Mouse (Mus musculus) lung, postnatal 14 days (tissue): Measurements from ENCODE around the gene Klhdc8b.
A peak's percentile ranks its signal among the peaks of the same experiment; 100 is the strongest.

ENCODE experiments used
- DNase-seq: peaks from one replicate; pipeline ENCODE4 v3.0.0; 2021

Klhdc8b gene

DNA sequence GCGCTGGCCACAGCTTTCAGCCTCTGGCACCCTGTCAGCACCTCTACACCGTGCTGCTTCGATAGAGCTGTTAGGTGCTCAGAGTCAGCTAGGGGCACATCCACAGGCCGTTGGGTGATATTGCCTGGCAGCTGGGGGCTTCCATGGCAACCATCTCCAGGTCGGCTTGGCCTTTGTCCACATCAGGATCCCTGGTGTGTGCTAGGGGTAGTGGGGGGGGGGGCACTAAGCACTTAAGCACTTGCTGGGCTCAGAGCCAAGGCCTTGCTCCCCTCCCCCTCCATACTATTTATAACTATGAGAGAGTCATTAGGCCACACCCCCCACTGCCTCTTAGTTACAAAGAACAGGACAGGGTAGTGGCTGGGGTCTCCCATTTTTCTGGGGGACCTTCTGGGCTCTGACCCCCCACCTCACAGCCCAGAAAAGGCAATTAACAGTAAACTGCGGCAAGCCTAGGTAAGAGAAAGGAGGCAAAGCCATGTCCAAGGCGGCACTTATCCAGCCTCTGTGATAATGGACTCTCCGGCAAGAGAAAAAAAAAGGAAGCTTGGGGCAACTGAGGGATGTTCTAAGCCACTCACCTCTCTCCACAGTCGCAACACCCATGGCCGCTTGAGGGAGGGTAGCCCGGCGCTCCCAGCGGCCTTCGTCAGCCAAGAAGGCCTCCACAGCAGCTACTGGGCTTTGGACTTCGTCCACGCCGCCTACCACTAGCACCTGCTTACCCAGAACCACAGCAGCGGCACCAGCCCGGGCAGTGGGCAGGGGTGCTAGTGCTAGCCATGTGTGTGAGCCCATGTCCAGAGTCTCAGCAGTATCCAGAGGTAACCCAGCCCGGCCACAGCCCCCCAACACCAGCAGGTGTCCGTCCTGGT lies 10.8 kb downstream of the Klhdc8b start:
- peak; percentile 46 for DNase-seq

DNA sequence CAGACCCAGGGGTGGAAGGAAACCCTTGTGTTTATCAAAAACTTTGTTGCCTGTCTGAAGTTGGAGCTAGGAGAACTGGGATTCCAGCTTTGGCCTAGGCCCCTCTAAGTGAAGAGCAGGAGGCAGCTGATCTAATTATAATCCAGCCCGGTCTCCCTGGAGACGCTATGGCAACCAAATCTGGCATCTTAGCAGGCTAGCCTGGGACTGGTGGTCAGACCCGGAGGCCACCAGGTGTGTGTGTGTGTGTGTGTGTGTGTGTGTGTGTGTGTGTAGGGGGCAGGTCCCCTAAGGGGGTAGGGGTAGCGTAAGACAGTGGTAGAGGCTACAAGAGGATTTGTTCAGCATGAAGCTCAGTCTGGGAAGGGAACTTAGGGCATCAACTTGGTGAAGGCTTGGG lies 11.5 kb downstream of the Klhdc8b start:
- DNase-seq = peak; percentile 27

DNA sequence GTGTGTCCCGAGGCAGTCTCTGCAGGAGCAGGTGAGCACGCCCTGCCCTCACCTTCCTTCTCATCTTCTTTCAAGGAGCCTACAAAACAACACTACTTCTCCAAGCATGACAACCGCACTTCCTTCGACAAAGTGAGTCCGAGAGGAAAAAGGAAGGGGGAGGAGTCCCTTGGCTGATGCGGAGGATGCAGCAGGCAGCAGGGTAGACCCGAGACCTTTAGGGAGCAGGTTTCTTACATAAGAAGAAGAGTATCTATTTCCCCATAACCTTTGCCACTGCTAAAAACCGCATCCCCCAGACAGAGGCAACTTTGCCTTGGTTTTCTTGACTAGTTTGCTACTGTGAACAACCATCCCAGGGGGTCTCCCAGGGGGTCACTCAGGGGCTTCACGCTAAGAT lies 16.3 kb downstream of the Klhdc8b start:
- DNase-seq = no peak

DNA sequence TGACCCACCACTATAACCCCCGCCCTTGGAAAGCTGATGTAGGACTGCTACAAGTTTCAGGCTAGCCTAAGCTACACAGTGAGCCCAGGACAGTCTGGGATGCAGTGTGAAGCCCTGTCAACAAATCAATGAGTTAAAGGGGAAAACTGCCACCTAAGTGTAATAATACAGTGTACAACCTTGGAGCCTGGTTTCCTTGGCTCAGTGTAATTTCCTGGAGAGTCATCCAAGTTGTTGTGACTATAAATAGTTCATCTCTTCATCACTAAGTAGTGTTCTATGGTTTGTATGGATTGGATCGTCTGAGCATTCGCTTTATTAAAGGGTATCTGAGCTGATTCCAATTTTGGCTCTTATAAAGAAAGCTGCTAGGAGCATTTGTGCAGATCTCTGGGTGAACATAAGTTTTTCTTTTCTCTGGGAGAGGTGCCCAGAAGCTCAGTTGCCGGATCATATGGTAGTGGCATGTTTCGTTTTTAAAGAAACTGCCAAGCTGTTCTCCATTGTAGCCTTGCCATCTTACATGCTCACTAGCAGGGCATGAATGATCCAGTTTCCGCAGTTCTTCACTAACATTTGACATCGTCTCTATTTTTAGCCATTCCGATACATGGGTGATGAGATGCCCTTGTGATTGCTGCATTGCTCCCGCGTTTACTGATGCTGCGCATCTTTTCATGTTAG lies 20.0 kb downstream of the Klhdc8b start:
- no peak for DNase-seq

DNA sequence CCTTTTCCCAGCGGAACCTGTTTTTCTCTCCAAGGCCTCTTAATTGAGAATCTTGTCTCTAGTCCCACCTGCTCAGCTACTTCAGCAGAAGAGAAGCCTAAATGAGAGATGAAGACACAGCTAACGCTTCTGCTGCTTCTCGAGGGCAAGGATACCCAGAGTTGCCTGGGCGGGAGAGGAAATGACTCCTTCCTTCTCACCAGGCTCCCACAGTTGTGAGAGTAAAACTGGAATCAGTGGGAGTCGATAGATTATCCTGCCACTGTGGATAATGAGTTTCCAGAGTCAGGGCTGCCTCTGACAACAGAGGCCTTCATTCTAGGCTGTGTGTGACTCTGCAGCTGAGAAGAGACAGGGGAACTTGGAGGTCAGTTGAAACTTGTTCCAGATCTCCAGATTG lies 20.9 kb downstream of the Klhdc8b start:
- no peak for DNase-seq

DNA sequence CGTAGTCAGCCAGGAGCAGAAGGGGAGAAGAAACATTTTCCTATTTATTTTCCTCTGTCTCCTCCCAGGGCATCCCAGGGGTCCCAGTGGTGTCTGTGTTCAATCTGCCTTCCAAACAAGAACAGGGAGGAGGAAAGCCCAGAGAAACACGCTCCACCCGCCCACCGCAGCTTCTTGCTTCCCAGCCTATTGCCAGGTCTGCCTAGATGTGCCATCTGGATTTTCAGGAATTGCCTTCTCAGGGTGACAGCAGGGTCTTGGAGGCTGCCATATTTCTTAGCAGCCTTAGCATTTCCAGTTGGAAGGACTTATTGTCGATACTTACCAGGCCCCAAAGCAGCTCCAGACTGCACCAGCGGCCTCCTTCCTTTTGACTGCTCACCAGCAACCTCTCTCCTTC lies 22.2 kb downstream of the Klhdc8b start:
- DNase-seq = no peak

DNA sequence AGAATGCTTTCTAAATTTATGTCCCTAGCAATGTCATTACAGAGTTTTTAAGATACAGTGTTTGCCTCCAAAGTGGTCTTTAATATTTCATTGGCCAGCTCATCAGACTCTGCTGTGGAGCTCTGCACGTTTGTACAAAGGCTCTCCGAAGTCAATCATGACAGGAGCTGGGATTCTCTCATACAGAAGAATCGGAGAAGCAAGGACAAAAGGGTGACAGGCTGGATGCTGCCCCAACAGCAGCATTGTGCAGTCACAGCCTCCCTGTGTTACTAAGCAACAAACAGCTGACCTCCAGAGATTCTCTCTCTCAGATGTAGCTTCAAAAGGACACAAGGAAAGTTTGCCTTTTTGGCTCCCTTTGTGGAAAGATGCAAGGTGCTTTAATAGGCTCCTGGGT lies 25.2 kb downstream of the Klhdc8b start, which contains the start of gene BC048562:
BC048562 (plus strand) TSS at position 301 of the 400 bp plus-strand sequence.
- DNase-seq = no peak

DNA sequence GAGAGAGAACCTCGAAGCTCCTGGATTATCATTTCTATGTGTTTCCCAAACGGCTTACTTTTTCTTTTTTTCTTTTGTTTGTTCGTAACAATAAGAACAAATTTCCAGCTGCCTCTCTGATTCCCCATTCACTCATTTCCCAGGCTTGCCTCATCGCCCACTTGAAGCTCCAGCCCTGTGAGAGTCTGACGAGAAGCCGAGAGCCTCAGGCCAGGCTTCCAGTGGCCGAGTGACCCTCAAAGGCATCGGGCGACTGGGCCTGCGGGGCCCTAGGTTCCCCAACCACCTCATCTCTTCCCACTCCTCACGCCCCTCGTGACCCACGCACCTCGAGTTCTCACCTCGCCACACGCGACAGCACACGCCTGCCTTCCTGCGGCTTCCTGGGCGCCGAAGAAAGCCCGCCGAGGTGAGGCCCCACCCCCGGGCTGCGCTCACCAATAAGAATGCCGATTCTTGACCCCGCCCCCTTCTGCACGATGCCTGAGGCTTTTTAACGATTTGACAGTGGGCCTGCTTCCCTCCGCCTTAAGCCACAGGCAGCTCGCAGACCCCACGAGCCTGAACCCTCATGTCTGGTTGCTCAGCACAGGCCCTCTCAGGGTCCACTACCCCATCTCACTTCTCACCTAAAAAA lies 29.8 kb downstream of the Klhdc8b start:
- DNase-seq = peak; percentile 33

DNA sequence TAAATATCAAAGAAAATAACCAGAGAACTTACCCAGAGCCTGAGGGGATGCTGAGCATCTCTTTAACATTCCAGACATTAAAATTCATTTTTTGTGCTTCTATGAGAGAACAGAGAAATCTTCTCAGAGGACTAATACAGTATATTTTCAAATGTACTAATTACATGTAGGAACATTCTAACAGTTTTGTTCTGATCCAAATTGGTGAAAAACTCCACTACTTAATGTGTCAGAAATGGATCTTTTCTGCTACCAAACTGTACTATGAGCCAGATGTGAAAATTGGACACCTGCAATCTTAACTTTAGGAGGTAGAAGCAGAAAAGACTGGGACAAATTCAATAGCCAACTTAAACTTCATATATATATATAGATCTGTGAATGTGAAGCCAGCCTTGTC lies 33.0 kb downstream of the Klhdc8b start, which contains the start of gene Ccdc36:
Ccdc36 (minus strand) TSS at position 101 of the 400 bp plus-strand sequence.
- no peak for DNase-seq

DNA sequence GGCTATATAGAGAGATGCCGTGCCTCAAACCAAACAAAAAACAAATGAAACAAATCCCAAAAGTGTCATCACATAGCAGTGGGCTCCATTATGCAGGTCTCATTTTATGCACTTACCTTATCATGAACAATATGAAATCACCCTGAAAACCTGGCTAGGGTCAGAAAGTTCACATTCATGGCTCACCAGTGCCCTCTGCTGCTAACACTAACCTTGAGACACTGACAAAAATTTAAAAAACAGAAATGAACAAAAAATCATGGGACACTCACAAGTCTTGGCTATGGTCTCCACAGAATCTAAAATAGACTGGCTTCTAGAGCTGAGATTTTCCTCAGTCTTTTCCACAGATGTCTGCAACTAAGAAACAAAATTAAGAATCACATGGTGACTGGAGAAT lies 49.2 kb downstream of the Klhdc8b start:
- peak; percentile 52 for DNase-seq

DNA sequence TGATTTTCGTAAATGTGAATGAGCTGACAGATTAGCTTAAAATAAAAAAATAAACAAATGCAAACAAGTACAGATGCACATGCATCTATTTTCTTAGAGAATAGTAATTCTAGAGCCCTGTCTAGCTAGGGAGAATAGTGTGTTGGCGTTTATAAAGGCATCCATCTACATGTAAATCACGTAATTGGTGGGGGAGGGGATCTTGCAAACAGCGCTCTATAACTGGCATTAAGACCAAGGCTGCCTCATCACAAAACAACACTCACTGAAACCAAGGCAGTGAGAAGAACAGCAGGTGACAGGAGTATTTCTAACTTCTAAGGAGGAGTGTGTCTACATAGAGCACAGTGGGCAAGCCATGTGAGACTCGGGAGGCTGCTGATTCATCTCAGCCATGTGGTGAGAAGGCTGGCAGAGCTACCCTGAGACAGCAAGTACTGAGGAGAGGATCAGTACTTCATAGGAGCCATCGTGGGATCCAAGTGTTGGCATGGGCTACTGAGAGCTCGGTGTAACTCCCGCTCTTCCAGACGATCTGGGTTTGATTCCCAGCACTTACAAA lies 49.9 kb downstream of the Klhdc8b start:
- DNase-seq = no peak

DNA sequence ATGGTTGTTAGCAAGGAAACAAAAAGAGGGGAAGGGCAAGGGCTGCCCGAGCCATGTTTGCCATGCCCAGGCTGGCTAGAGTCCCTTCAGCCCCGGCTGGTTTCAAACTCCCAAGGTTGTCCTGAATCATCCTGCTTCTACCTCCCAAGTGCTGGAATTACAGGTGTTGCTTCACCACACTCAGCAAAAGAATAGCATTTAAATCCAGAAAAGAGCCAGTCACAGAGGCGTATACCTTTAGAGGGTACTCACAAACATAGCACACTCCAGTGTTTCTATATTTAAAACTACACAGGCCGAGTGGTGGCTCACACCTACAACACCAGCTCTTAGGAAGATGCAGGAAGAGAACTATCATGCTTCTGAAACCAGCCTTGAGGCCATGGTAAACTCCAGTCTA lies 51.8 kb downstream of the Klhdc8b start:
- no peak for DNase-seq

DNA sequence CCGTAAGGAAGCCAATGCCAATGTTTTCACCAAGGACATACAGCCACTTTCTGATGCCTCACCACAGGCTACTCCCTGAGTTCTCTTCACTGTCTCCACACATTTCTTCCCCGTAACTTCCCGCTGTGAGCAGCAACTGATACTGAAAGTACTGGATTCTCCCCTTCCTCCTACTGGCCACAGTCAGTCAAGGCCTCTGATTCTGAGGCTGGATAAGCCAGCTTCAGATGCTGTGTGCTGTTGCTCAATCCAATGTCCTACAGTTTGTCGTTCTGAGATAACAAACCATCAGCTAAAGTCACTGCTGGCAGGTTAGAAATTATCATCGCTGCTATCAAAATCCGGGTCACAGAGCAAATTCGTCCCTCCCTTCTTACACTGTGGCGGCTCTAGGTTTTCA lies 56.9 kb downstream of the Klhdc8b start:
- DNase-seq = no peak

DNA sequence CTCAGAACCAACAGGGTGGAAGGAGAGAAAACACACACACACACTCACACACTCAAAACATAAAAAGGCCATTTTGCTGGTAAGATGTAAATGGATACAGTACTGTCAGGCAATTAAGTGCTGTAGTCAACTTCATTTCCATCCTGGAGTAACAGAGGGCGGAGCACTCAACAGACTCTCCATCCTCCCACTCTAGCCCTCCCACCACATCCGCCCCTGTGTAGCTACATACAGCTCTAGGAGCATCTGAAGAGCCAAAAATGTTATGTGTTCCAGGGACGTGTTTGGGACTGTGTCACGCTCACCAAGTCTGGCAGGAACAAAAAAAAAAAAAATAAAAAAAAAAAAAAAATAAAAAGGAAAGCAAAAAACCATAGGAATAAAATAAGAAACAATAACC lies 58.3 kb downstream of the Klhdc8b start:
- no peak for DNase-seq

DNA sequence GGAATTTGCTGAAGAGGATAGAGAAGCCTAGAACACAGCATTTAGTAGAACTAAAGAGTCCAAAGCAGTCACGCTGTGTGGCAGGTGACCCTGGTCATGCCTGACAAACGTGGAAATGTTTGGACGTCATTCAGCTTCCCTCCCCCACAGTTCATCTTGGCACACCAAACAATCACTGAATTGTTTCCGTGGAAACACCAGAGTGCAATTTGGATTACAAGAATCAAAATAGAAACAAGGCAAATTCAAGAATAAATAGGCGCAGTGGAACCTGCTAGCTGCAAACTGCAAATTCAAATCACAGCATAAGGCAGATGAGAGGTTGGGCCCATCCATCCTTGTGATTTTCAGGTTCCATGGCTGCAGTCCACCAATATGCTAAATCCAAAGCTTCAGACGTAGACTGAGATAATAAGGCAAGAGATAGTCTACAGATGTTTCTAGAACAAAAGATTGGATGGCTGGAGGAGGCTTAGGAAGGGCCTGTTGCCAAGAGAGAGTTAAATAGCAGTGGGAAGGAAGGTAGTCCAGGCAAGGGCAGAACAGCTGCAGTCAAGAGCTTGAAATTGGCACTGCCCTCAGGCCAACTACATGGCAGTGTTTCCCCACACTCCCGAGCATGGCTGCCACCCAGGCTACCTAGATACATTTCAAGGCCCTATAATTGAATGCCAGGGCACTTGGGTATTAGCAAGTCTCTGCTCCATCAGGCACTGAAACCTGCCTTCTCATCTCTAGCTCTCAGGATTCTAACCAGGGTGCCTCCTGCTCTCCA lies 60.0 kb downstream of the Klhdc8b start:
- no peak for DNase-seq

DNA sequence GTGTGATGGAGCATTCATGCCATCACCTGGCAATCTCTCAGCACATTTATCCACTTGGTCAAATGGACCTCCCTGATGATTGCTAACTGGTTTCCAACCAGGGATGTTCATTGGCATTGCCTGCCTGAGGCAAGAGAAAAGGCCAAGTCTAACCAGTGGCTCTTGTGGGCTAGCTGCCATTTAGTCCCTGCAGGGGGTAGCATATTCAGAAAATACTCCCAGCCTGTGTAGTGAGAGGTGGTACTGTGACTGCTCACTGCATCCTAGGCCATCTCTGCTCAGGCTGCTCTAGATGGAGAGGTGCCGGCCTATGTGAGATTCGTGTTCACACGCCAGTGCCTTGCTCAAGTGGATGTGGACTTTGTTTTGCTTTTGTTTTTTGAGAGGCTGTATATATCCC lies 63.1 kb downstream of the Klhdc8b start:
- no peak for DNase-seq
